In the genomic region with DNA sequence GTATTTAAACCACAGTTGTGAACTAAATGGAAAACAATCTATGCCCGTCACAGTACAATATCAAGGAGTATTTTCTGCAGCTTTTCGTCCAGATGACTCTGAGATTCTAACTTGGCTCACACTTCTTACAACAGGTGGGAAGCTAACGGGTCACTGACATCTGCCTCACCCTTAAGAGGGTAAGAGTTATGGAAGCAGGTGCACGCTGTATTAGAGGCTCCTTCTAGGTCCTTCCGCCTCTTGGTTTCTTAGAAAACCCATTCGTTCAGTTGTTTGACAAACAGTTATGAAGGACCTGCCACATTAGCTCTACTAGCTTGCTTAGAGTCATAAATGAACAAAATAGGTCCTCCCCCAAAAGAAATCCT, we compare ENCODE assay signal across 8 mouse cellular contexts. TPM values are rescaled to one million over a fixed set of nuclear protein-coding genes. Genes with fewer than 3 reads are reported as not detected.
DNase-seq lines count a peak whose midpoint lies in the region; ATAC-seq and TF ChIP-seq lines count a peak whose summit lies in the region.

No protein-coding gene starts in this region.

- peak overlapping the region; percentile 76 for H3K9ac ChIP-seq in lung, embryonic 14.5 days
- H3K9ac ChIP-seq in hindbrain, embryonic 15.5 days = peak overlapping the region; percentile 91
- H3K9ac ChIP-seq in midbrain, embryonic 16.5 days (ENCODE audit: low read depth, low read length) = peak overlapping the region; percentile 84

- peak overlapping the region; percentile 71 for H3K4me3 ChIP-seq in lung, embryonic 14.5 days (ENCODE audit: low read depth, low read length)
- peak overlapping the region; percentile 72 for H3K4me3 ChIP-seq in embryonic facial prominence, embryonic 10.5 days
- peak overlapping the region; percentile 85 for H3K4me3 ChIP-seq in hindbrain, embryonic 15.5 days
- peak overlapping the region; percentile 65 for H3K4me3 ChIP-seq in midbrain, embryonic 16.5 days (ENCODE audit: low read depth, low read length)

- no peaks in the 10 kb centered on the region for H3K27me3 ChIP-seq in lung, embryonic 14.5 days (ENCODE audit: insufficient read depth, low read length)
- no peaks in the 10 kb centered on the region for H3K27me3 ChIP-seq in embryonic facial prominence, embryonic 10.5 days (replicated peaks; ENCODE audit: low read depth, poor library complexity, severe bottlenecking)
- H3K27me3 ChIP-seq in hindbrain, embryonic 15.5 days = no peaks in the 10 kb centered on the region
- H3K27me3 ChIP-seq in midbrain, embryonic 16.5 days (ENCODE audit: control insufficient read depth, insufficient read depth, low read depth, low read length) = no peaks in the 10 kb centered on the region

- no peaks in the 10 kb centered on the region for H3K36me3 ChIP-seq in lung, embryonic 14.5 days (ENCODE audit: insufficient read depth)
- H3K36me3 ChIP-seq in embryonic facial prominence, embryonic 10.5 days (replicated peaks) = peaks cover 8% of the 10 kb centered on the region; the same call in 1 of the 2 replicates
- H3K36me3 ChIP-seq in hindbrain, embryonic 15.5 days = no peaks in the 10 kb centered on the region
- H3K36me3 ChIP-seq in midbrain, embryonic 16.5 days (ENCODE audit: control insufficient read depth, insufficient read depth, low read length) = no peaks in the 10 kb centered on the region

- no peak overlapping the region for H3K27ac ChIP-seq in lung, embryonic 14.5 days (ENCODE audit: low read depth)
- peak overlapping the region; percentile 93 for H3K27ac ChIP-seq in embryonic facial prominence, embryonic 10.5 days (replicated peaks)
- peak overlapping the region; percentile 93; the same call in 1 of the 2 replicates for H3K27ac ChIP-seq in hindbrain, embryonic 15.5 days (replicated peaks)
- no peak overlapping the region; the same call in 1 of the 2 replicates for H3K27ac ChIP-seq in midbrain, embryonic 16.5 days (ENCODE audit: low read length)

- peak; percentile 6 for DNase-seq in lung, embryonic 14.5 days
- no peak for DNase-seq in lung, postnatal 36 days
- no peak for DNase-seq in embryonic facial prominence, embryonic 10.5 days (ENCODE audit: low spot score)
- no peak for DNase-seq in left cerebral cortex, adult 18-20 months (ENCODE audit: low spot score in 2 of 2)
- DNase-seq in right cerebral cortex, postnatal 4 days = no peak
- no peak for DNase-seq in embryo, embryonic 10.5 days (ENCODE audit: low spot score)

- TF ChIP-seq CTCF in lung, embryonic 14.5 days (IDR thresholded peaks at IDR 0.05; ENCODE audit: low read depth) = no peak

- H3K9me3 ChIP-seq in lung, embryonic 14.5 days (ENCODE audit: low read depth, low read length) = no peaks in the 10 kb centered on the region
- H3K9me3 ChIP-seq in embryonic facial prominence, embryonic 10.5 days = no peaks in the 10 kb centered on the region
- H3K9me3 ChIP-seq in hindbrain, embryonic 15.5 days = no peaks in the 10 kb centered on the region
- H3K9me3 ChIP-seq in midbrain, embryonic 16.5 days (replicated peaks; ENCODE audit: control insufficient read depth, low read length, poor library complexity, severe bottlenecking) = no peaks in the 10 kb centered on the region

- 36% methylated on average over 6 of the region's 6 CpGs for WGBS in lung, embryonic 14.5 days
- 71% methylated on average over 6 of the region's 6 CpGs for WGBS in embryonic facial prominence, embryonic 10.5 days
- WGBS in hindbrain, embryonic 15.5 days = 63% methylated on average over 6 of the region's 6 CpGs
- 55% methylated on average over 6 of the region's 6 CpGs for WGBS in midbrain, embryonic 16.5 days

- no peaks in the 10 kb centered on the region; the same call in 1 of the 2 replicates for H3K4me1 ChIP-seq in lung, embryonic 14.5 days (ENCODE audit: insufficient read depth)
- H3K4me1 ChIP-seq in embryonic facial prominence, embryonic 10.5 days = peaks cover 20% of the 10 kb centered on the region
- peaks cover 23% of the 10 kb centered on the region for H3K4me1 ChIP-seq in hindbrain, embryonic 15.5 days (replicated peaks)
- peaks cover 18% of the 10 kb centered on the region for H3K4me1 ChIP-seq in midbrain, embryonic 16.5 days (ENCODE audit: control insufficient read depth, insufficient read depth, low read length)

- peak overlapping the region; percentile 71 for H3K4me2 ChIP-seq in lung, embryonic 14.5 days
- peak overlapping the region; percentile 84 for H3K4me2 ChIP-seq in hindbrain, embryonic 15.5 days
- H3K4me2 ChIP-seq in midbrain, embryonic 16.5 days (ENCODE audit: low read length) = peak overlapping the region; percentile 55

- ATAC-seq in lung, embryonic 14.5 days (ENCODE audit: insufficient read depth) = no peak
- ATAC-seq in hindbrain, embryonic 15.5 days (ENCODE audit: low FRiP score, low read depth) = no peak
- ATAC-seq in midbrain, embryonic 16.5 days = no peak

RNA-seq across cellular contexts. Expression of a gene that starts 0.7 kb away (rescaled TPM):
- polyA plus RNA-seq in lung, embryonic 14.5 days (2014; fragmentation: Nextera tagmentation; extraction: Ambion mirVana) = 6.0 and 7.1 TPM in 2 replicates
- 6.9 and 7.4 TPM in 2 replicates for polyA plus RNA-seq in embryonic facial prominence, embryonic 10.5 days (2016; fragmentation: Nextera tagmentation; extraction: Ambion mirVana)
- 35.6 and 36.1 TPM in 2 replicates for polyA plus RNA-seq in hindbrain, embryonic 15.5 days (2015; fragmentation: Nextera tagmentation; extraction: Ambion mirVana)
- polyA plus RNA-seq in midbrain, embryonic 16.5 days (2015; fragmentation: Nextera tagmentation; extraction: Ambion mirVana) = 43.4 and 49.1 TPM in 2 replicates
- 10 to 100 TPM; 35.1 to 35.5 TPM for total RNA-seq in left cerebral cortex, adult 18-20 months (2021)

Comparison
In these comparisons a context has a peak if more than half of its experiments do, and no peak if none do; other contexts are left out.
1. H3K27ac ChIP-seq: peak in embryonic facial prominence, embryonic 10.5 days (single experiment) and hindbrain, embryonic 15.5 days (single experiment); none in lung, embryonic 14.5 days (single experiment) and midbrain, embryonic 16.5 days (single experiment).
2. Peak in every context shown above with its lines, with median percentiles within 50 percentile points of each other: H3K4me2 ChIP-seq, H3K4me3 ChIP-seq and H3K9ac ChIP-seq.